Comparison of ENCODE assay signal across 11 mouse cellular contexts in the genomic region with DNA sequence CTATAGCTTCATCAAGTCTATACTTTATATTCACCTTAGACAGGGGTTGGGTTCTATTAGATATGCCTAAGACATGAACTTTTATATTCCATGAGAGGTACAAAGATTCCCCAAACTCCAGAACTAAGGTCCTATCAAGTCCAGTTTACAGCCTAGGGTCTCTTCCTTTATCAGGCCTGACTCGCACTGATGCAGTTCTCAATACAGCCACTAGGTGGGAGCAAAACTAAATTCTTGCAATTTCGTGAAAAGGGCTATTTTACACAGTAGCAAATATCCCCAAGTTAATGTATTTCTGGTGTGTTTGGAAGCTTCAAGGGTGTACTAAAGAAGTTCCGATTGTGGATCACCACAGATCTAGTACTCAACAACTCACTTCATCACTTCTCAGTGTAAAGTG. TPM values are rescaled to one million over a fixed set of nuclear protein-coding genes. Genes with fewer than 3 reads are reported as not detected.
DNase-seq lines count a peak whose midpoint lies in the region; ATAC-seq and TF ChIP-seq lines count a peak whose summit lies in the region.
"Had no signal": no experiment of that assay in that cellular context is flagged by ENCODE, and none has a peak within 500 bp of the region (broad histone marks: within the 10 kb centered on the region; RNA-seq: fewer than 3 reads in every experiment).

No protein-coding gene starts in this region.

- no peak for ATAC-seq in heart, postnatal 0 days (ENCODE audit: insufficient read depth, low read depth)
- ATAC-seq in forebrain, embryonic 12.5 days (ENCODE audit: low FRiP score): peak; percentile 17; the same call in 1 of the 2 replicates

- TF ChIP-seq EP300 in heart, postnatal 0 days (IDR thresholded peaks at IDR 0.05; ENCODE audit: low read depth): no peak

- H3K9ac ChIP-seq in heart, postnatal 0 days (replicated peaks; ENCODE audit: low read depth, low read length): no peak overlapping the region
- H3K9ac ChIP-seq in forebrain, embryonic 12.5 days: no peak overlapping the region

- 19% methylated on average over 3 of the region's 3 CpGs for WGBS in heart, postnatal 0 days
- 17% methylated on average over 3 of the region's 3 CpGs for WGBS in forebrain, embryonic 12.5 days

- H3K4me1 ChIP-seq in heart, postnatal 0 days (ENCODE audit: control insufficient read depth, insufficient read depth): no peaks in the 10 kb centered on the region
- H3K4me1 ChIP-seq in forebrain, embryonic 12.5 days: no peaks in the 10 kb centered on the region
- H3K4me1 ChIP-seq: megakaryocyte, embryonic 14.5 days had no signal

- H3K4me2 ChIP-seq in heart, postnatal 0 days (ENCODE audit: low read depth, low read length): no peak overlapping the region
- no peak overlapping the region for H3K4me2 ChIP-seq in forebrain, embryonic 12.5 days

- no peak overlapping the region for H3K27ac ChIP-seq in heart, postnatal 0 days (ENCODE audit: low read depth)
- no peak overlapping the region for H3K27ac ChIP-seq in forebrain, embryonic 12.5 days

- no peaks in the 10 kb centered on the region for H3K36me3 ChIP-seq in heart, postnatal 0 days (replicated peaks; ENCODE audit: control insufficient read depth, insufficient read depth, low read length)
- no peaks in the 10 kb centered on the region for H3K36me3 ChIP-seq in forebrain, embryonic 12.5 days (replicated peaks)

- peak; percentile 59 for TF ChIP-seq CTCF in heart, postnatal 0 days (IDR thresholded peaks at IDR 0.05; ENCODE audit: low read depth)

- H3K4me3 ChIP-seq in heart, postnatal 0 days (ENCODE audit: low read depth, low read length): no peak overlapping the region
- H3K4me3 ChIP-seq in forebrain, embryonic 12.5 days (replicated peaks): no peak overlapping the region
- H3K4me3 ChIP-seq: megakaryocyte, embryonic 14.5 days had no signal

- intact Hi-C loops in left cerebral cortex, postnatal 25 days (cut with DNase I): loop anchor here (2.0 to 10.0 kb wide), 2 partner anchors 221 to 415 kb away; no protein-coding TSS in a partner anchor

- DNase-seq in heart, postnatal 0 days (ENCODE audit: low spot score): peak; percentile 5
- DNase-seq in heart, adult 8-10 months (ENCODE audit: low spot score): no peak
- peak; percentile 18 for DNase-seq in 416B (ENCODE audit: low read depth)
- DNase-seq in T-cell, adult 2 months (ENCODE audit: low spot score): peak; percentile 12
- peak; percentile 16 to 52 for DNase-seq in left cerebral cortex, postnatal 25 days (ENCODE audit: low spot score in 2 of 2)
- DNase-seq in retina, postnatal 1 day: peak; percentile 50
- no peak for DNase-seq in ovary, postnatal 14 days (ENCODE audit: low spot score)

- no peaks in the 10 kb centered on the region for H3K27me3 ChIP-seq in heart, postnatal 0 days (ENCODE audit: control insufficient read depth, insufficient read depth, low read length)
- no peaks in the 10 kb centered on the region for H3K27me3 ChIP-seq in forebrain, embryonic 12.5 days

- no peaks in the 10 kb centered on the region for H3K9me3 ChIP-seq in heart, postnatal 0 days (replicated peaks; ENCODE audit: control insufficient read depth, low read length)
- H3K9me3 ChIP-seq in forebrain, embryonic 12.5 days: no peaks in the 10 kb centered on the region
- H3K9me3 ChIP-seq: megakaryocyte, embryonic 14.5 days had no signal

RNA-seq across cellular contexts. Expression of a gene that starts 8.8 kb away (rescaled TPM):
- total RNA-seq in heart, postnatal 0 days (2014; rRNA removed; ENCODE audit: low replicate concordance): not detected in 2 replicates
- 0.85 and 1.3 TPM in 2 replicates for polyA plus RNA-seq in heart, postnatal 0 days (2015; fragmentation: Nextera tagmentation; extraction: Ambion mirVana)
- total RNA-seq in heart, adult 8-10 months (2022): 1 to 10 TPM in 2 of 4 experiments, under 1 TPM in 2; 0.24 to 1.1 (median 0.92) TPM
- polyA plus RNA-seq in forebrain, embryonic 12.5 days (2016; fragmentation: Nextera tagmentation; extraction: Ambion mirVana): 29.2 and 33.4 TPM in 2 replicates
- 100 to 1,000 TPM; 146 to 155 TPM for total RNA-seq in left cerebral cortex, postnatal 25 days (2021)

RNA-seq across cellular contexts. Expression of a gene that starts 55.6 kb away (rescaled TPM):
- not detected in 2 replicates for total RNA-seq in heart, postnatal 0 days (2014; rRNA removed; ENCODE audit: low replicate concordance)
- not detected in 2 replicates for polyA plus RNA-seq in heart, postnatal 0 days (2015; fragmentation: Nextera tagmentation; extraction: Ambion mirVana)
- total RNA-seq in heart, adult 8-10 months (2022): not detected
- not detected in 2 replicates for polyA plus RNA-seq in forebrain, embryonic 12.5 days (2016; fragmentation: Nextera tagmentation; extraction: Ambion mirVana)
- total RNA-seq in left cerebral cortex, postnatal 25 days (2021): not detected
- total RNA-seq: adrenal gland, adult 18-20 months had no signal
- polyA plus RNA-seq: heart, embryonic 14.5 days had no signal

Comparison
In these comparisons a context has a peak if more than half of its experiments do, and no peak if none do; other contexts are left out.
1. DNase-seq: peak in heart, postnatal 0 days (single experiment), 416B (single experiment), T-cell, adult 2 months (single experiment), left cerebral cortex, postnatal 25 days (2 of 2) and retina, postnatal 1 day (single experiment); none in heart, adult 8-10 months (single experiment) and ovary, postnatal 14 days (single experiment).
2. RNA of a gene that starts 8.8 kb away (total RNA-seq): 146 to 155 TPM in left cerebral cortex, postnatal 25 days; 0.24 to 1.1 TPM in heart, adult 8-10 months and not detected in heart, postnatal 0 days; every median in the first group is over 10 times any median in the second.